Mouse (Mus musculus) kidney, postnatal 25 days (tissue): ENCODE data around the gene Stk32b.

Experiments
- DNase-seq, 2 experiments: peaks; one replicate each; pipeline ENCODE4 v3.0.0; 2021; ENCODE audit warnings: mixed read lengths in 2 of 2

Gene Stk32b

DNA sequence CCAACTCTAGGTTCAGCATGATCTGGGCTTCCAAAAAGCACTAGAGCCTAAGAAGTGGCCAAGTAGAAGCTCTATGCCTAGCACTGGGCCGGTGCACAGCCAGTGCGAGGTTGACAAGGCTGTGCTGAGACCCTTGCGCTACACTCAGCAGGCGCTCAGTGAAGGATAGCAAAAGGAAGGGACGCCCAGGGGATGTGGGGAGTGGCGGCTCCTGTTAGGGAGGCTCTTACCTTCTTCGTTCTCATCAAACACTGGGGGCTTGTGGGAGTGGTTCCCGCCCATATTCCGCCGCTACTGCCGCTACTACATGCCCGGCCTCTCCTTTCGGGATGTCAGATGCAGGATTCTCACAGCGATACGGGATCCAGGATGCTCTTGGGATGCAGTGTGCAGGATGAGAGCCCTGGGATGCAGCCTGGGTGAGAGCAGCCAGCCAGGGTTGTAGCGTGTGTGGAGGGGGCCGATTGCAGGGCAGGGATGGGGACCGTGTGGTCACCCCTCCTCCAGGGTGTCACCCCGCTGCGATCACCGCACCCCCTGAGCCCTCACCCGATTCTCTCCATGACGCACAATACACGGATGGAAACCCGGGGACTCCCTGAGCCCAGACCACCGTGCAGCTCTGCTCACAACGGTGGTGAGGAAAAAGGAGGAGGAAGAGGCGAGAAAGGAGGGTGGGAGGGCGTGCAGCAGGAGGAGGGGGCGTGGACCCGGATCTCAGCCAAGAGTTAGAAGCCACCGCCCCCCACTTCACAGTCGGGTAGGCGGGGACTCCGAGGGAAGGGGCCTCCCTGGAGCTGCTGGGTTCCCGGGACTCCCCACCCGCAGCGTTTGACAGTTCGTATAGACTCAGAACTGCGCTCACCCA, at the start of gene Stk32b:
Gene Stk32b (minus strand): TSS at position 667 of the 868 bp plus-strand sequence.
- DNase-seq: peak; percentile 47 to 73

- no peak for DNase-seq
Observed at GRCm38 (mm10) chr5:37765851-37766250, 48.9 kb upstream of the Stk32b start.

DNA sequence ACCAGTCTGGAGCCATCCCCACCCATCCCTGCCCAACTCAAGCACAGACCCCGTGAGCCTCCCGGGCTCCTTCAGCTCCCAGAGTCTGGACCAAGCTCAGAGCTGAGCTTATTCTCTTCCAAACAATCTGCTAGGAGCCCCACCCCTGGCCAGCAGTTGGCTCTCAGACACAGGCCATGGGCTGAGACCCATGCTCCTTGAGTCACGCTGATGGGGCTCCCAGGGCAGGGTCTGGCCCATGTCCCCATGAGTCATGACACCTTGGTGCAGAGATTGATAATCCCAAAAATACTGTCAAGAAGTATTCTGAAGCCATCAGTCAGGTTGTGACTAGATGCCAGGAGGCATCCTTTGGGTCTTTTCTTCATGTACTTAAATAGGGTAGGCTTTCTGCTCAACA, 45.1 kb upstream of the Stk32b start:
- no peak for DNase-seq

- DNase-seq: no peak
Observed at GRCm38 (mm10) chr5:37753366-37753765, 36.4 kb upstream of the Stk32b start.

DNA sequence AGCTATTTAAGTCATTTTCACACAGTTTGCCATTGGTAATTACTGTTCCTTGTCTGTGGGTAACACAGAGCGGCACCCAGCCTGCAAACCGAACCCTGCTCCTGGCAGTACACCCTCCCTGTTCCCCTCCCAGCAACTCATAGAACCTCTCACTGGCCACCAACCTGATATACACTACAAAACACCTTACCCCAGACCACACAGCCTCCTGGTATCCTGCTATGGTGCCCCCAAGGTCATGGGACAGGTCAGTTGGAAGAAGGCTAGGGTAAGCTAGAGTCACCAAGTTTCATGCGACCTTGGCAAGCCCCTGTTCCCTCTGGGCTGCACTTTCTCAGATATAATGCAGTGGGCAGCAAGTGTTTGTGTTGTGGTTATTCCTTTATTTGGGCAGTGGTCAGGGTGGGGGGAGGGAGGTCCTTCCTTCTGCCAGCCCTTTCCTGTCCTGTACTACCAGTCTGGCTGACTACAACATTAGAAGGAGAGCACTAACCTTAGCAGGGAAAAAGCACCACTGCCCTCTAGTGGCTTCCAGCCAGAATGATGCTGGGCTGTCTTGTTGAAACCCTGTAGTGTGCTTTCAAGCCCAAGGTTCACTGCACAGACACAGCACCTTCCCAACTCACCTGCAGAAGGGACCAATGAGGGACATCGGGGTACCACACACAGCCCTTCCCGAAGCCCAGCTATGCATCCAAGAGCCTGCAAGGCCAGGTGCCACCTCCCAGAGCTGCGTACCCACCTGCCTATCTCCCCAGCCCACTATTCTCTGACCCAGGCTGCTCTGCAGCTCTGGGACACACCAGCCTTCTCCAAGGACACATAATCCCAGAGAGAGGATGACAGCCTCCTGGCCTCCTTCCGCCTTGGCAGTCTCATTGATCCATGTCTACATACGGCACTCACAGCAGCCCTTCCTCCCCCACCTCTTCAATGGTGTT, 35.3 kb upstream of the Stk32b start:
- DNase-seq: peak; percentile 66 to 77

GRCm38 (mm10) chr5:37743889-37744707, 27.1 kb upstream of the Stk32b start:
- DNase-seq: no peak

- no peak for DNase-seq
Observed at GRCm38 (mm10) chr5:37736213-37736612, 19.2 kb upstream of the Stk32b start.

DNA sequence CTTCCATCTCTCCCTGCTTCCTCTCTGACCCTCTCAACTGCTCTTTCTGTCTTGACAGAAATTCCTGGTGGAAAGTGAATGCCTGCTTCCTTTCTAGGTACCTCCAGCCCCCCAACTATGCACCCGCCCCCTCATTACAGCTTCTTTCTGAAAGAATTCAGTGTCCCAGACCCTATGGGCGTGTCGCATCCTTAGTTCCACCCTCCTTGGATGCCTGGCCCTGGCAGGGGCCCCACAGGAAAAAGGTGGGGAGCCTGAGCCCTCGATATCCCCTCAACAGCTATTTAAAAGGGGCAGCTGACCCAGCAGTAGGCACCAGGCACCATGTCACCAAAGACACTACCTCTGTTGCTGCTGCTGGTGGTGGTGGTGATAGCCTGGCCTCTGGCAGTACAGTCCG, 18.3 kb upstream of the Stk32b start, which contains the start of gene Cytl1:
Gene Cytl1 (plus strand): TSS at position 296 of the 400 bp plus-strand sequence.
- no peak for DNase-seq

DNA sequence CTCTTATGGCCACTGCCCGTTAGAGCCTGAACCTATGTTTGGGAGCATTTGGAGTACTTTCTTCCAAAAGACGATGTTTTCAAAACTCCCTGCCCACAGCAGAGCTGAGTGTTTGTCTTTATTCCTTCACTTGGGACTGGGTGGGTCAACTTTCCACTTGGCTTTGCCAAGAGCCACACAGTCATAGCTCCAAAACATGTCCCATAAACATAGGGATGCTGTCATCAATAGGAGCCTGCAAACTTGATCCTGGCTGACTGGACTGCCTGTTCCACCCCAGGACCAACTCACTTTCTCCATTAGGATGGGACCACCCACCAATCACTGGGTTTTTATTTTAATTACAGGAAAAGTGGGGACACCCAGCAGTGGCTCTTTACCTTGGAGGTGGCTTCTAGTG, 13.8 kb upstream of the Stk32b start:
- DNase-seq: no peak

DNA sequence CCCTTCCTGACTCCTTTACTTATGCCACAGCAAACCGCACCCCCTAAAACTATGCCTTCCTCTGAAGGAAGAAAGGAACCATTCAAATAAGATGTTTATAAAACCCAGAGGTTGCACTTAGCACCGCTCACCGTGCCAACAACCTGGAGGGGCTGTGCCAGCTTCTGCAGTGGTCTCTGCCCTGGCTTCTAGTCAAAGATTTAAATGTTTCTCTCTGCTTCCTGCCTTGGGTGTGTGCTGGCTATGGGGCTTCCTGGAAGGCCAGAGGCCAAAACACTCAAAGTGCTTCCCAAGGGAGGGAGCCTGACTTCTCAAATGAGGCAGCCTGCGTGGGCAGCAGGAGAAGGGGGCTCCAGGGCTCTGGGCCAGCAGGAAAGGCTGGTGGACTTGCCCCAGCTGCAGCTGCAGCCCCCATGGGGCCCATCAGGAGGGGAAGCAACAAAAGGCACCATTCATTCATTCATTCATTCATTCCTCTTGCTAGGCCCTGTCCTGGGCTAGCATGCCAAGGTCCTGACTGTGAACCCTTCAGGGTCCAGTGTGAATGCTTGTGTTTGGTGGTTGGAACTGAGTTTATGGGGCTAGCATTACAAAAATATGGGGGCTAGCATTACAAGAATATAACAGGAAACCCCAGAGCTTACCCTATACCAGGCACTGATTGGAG, 8.4 kb upstream of the Stk32b start:
- DNase-seq: no peak

GRCm38 (mm10) chr5:37720670-37721069, 3.7 kb upstream of the Stk32b start:
- no peak for DNase-seq

- peak; percentile 76 to 83 for DNase-seq
Observed at GRCm38 (mm10) chr5:37717384-37717963, 503 bp upstream of the Stk32b start.

DNA sequence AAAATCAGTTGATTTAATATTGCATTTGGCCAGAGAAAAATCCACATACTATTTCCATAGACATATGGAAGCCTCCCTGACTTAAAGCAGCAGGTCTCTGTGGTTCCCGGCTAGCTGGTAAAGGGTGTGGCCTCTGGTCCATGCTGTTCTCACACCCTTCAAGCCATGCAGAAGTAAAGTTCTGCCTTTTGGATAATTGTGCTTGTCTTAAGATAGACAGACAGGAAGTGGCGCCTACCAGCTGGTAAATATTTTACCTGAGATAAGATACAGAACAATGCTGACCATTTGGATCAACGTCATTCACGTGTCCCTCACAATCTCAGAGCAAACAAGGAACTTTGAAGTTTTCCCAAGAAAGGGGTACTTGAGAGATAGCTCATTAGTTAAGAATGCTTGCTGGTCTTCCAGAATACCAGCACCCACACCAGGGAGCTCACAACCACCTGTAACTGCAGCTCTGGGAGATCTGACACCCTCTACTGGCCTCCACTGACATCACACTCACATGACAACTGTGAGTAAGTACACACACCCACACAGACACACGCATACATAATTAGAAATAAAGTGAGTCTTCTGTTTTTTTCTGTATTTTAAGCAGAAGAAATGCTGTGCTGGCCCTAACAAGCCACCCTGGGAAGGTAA, 7.6 kb downstream of the Stk32b start:
- DNase-seq: no peak

- DNase-seq: peak in 1 of 2 experiments; percentile 20
Observed at GRCm38 (mm10) chr5:37708124-37708523, 8.8 kb downstream of the Stk32b start.

GRCm38 (mm10) chr5:37704962-37705361, 12.0 kb downstream of the Stk32b start:
- DNase-seq: no peak

DNA sequence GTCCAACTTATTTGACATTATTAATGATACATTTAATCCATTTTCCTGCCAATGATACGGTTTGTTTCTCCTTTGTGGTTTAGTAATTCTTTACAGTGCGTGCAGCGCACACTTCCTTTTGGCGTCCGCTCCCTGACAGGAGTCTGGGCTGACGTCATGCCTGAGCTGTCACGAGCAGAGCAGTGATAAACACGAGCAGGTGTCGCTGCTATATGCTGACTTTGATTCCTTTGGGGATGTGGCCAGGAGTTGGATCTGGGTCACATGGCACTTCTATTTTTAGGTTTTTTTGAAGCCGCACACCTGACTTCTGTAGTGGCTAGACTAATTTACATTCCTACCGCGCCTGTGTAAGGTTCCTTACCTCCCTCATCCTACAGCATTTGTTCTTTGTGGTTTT, 17.2 kb downstream of the Stk32b start:
- peak; percentile 9 to 44 for DNase-seq

- DNase-seq: no peak
Observed at GRCm38 (mm10) chr5:37697286-37697685, 19.7 kb downstream of the Stk32b start.

- DNase-seq: no peak
Observed at GRCm38 (mm10) chr5:37695773-37696172, 21.2 kb downstream of the Stk32b start.

DNA sequence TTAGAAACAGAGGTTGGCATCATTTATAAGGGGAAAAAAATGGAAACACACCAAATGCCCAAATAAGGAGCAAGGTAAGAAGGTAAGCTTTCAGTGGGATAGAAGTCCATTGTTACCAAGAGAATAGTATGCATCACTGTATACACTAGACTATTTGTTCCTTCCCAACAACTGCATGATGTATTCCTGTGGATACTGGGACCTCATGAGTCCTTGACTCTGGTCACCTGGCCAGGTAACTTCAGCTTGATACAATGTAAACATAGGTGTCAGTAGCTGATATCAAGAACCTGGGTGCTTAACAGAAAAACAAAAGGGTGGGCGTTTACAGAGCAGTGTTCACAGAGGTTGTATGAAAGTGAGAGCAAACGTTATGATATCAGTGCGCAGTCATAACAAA, 24.2 kb downstream of the Stk32b start:
- DNase-seq: no peak

DNA sequence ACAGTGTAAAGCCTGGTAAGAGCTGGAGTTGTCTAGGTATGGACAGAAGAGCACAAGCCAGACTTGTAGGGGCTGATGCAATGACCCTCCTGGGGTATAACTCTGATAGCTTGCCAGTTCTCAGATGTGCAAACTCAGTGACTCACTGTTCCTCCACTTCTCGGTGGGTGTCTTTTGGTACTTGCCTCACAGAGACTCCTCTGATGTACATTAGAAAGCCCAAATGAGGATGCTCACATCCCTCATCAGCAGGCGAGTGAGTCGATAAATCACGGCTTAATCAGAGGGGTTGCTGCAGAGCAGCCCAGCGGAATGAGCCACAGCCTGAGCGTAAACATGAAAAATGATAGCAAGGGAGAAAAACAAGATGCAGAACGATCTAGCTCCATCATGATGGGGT, 46.2 kb downstream of the Stk32b start:
- no peak for DNase-seq

- no peak for DNase-seq
Observed at GRCm38 (mm10) chr5:37664962-37665361, 52.0 kb downstream of the Stk32b start.
